Mouse (Mus musculus) embryo, embryonic 9.5 days (tissue): ENCODE measurements around the gene Sass6.
A peak's percentile ranks its signal among the peaks of the same experiment; 100 is the strongest.
"Not testable (repeated sequence)": the region's sequence is repeated elsewhere in the genome, so short reads cannot be mapped to it uniquely, and the experiment has no call there.

ENCODE experiments used
- DNase-seq: peaks from one replicate; pipeline ENCODE4 v3.0.0-alpha.2; 2017; ENCODE audit errors: extremely low spot score

Sass6 gene

GRCm38 (mm10) chr3:116594728-116595602 lies at the start of gene Sass6:
Gene Sass6 (plus strand): TSS chr3:116594982.
- DNase-seq = peak; percentile 95

GRCm38 (mm10) chr3:116547430-116547829 lies 47.4 kb upstream of the Sass6 start:
- no peak for DNase-seq

DNA sequence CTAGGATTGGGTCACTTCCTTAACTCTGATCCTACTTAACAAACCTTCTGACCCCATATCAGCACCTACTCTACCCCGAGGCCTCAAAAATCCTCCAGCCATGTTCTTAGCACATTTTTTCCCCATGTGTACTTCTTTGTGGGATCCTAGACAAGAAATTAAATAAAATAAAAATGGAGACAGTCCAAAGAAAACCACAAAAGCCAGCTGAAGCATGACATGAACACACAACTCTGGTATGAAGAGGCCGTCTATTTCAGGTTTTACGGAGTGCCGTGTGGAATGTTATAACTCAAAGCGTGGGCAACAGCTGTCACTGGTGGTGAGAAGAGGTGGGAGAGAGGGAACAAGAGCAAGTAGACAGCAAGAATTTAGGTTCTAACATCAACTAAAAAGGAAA lies 43.4 kb upstream of the Sass6 start:
- DNase-seq = no peak

DNA sequence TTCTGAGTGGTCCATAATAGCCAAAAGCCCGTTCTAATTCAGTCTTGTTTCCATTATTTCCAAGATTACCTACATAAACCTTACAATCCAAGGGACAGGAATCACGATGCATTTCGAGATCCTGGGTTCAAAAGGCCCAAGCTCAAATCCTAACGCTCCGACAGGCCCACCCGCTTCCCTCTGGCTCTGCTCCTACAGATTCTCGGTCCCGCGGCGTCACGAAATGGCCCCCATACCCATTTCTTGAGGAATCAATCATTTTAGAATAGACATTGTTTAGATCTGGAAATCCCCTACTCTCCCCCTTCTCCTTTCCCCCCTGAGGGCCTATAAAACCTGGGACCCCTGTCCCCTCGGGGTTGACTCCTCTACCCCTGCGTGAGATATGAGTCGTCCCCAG lies 33.5 kb upstream of the Sass6 start:
- not testable (repeated sequence) for DNase-seq

GRCm38 (mm10) chr3:116562408-116563094 lies 32.2 kb upstream of the Sass6 start, which contains the start of gene Lrrc39:
Gene Lrrc39 (plus strand): TSS chr3:116562973.
- no peak for DNase-seq

GRCm38 (mm10) chr3:116563095-116563492 lies 31.7 kb upstream of the Sass6 start:
- no peak for DNase-seq

- DNase-seq = no peak
Observed at GRCm38 (mm10) chr3:116570628-116571027, 24.2 kb upstream of the Sass6 start.

DNA sequence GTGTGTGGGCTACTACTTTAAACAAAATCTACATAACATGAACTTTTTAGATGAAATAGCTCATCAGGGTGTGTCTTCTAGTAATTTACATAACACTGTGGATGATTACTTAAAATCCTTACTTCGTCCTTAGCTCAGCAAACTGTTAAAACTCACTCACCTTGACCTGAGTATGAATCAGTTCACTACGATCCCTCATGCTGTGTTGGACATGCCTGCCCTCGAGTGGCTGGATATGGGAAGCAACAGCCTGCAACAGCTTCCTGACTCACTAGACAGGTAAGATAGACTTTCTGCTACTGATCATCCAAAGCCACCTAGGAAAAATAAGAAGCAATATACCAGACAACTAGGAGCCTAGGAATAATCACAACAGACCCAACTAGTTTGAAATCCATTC lies 17.5 kb upstream of the Sass6 start:
- DNase-seq = no peak

GRCm38 (mm10) chr3:116582201-116582600 lies 12.6 kb upstream of the Sass6 start:
- no peak for DNase-seq

DNA sequence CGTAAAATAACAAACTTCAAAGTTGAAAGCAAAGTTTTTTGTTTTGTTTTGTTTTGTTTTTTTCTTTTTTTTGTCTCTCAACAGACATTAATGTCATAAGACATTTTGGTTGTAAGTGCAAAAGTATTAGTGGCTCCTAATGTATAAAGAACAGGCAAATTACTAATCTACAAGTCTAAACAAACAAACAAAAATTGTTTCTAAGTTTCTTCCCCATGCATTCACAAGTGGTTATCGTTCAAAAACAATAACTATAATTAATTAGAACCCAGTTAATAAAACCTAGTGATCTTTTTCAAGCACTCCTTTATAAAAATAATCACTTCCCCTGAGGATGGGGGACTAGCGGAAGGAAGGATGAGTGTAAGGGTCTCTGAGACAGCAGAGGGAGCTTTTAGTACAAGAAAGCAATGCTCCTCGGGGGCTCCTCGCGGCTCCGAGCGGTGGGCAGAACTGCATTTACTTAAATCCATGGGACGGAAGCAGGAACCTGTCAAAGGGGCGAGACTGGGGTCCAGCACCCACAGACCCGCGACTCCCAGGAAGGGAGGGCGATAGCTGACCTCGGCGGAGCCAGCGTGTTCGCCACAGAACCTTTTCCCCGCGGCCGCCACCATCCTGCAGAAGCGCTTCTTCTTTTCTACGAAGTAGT lies 580 bp upstream of the Sass6 start:
- DNase-seq = no peak

- no peak for DNase-seq
Observed at GRCm38 (mm10) chr3:116595603-116595991, 815 bp downstream of the Sass6 start.

- no peak for DNase-seq
Observed at GRCm38 (mm10) chr3:116599705-116600104, 4.9 kb downstream of the Sass6 start.

DNA sequence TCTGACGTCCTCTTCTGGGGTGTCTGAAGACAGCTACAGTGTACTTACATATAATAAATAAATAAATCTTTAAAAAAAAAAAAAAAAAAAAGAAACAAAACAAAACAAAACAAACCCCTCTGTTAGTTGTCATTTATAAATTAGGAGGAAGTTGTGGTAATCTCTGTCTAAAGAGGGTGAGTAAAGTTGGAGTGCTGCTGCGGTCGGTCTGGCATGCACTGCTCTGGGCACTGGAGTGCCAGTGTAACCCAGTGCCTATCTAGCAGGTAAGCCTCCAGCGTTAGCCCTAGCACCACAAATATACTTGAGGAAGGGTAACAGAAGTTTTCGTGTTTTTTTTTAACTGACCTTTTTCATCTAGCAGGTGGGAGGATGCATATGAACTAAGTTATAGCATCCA lies 6.2 kb downstream of the Sass6 start:
- no peak for DNase-seq

DNA sequence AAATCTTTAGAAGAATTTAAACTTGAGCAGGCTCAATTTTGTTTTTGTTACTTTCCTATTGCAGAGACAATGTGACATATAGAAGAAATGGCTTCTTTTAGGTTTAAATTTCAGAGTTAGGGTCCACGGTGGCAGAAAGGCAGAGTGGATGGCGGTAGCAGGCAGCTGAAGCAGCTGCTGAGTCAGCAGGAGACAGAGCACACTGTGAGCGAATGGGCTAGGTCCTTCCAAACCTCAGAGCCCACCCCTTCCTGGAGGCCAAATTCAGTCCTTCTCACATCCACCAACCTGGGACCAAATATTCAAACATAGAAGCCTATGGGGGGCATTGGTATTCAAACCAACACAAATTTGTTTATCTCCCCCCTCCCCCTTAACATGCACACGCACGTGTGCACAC lies 7.0 kb downstream of the Sass6 start:
- DNase-seq = no peak

- no peak for DNase-seq
Observed at GRCm38 (mm10) chr3:116604570-116604969, 9.8 kb downstream of the Sass6 start.

DNA sequence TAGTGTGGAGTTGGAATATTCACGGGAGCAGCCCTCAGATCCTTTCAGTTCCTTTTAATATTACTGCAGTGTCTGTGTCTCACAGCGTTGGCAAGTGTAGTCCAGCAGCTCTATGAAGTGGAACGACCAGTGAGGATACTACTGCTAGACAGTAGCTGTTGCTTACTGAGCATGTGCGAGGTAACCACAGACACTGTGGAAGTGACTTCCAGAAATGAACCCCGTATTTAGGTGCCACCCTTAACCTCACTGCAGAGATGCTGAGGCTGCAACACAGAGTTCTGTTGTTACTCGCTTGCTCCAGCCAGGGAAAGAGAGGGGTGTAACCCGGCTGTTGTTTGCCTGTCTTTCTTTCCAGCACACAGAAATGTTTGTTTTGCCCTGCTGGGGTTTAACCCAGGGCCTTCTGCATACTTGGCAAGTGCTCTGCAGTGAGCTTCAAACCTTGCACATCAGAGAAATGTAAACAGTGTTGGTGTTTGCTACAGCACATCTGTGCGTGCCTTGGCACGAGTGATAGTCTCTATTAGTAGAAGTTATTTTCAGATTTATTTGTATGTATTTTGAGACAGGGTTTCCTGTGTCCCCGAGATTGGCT lies 19.6 kb downstream of the Sass6 start, which contains the start of gene Trmt13:
Gene Trmt13, minus strand, starts transcription at position 293 of the 598 bp plus-strand sequence.
- no peak for DNase-seq

DNA sequence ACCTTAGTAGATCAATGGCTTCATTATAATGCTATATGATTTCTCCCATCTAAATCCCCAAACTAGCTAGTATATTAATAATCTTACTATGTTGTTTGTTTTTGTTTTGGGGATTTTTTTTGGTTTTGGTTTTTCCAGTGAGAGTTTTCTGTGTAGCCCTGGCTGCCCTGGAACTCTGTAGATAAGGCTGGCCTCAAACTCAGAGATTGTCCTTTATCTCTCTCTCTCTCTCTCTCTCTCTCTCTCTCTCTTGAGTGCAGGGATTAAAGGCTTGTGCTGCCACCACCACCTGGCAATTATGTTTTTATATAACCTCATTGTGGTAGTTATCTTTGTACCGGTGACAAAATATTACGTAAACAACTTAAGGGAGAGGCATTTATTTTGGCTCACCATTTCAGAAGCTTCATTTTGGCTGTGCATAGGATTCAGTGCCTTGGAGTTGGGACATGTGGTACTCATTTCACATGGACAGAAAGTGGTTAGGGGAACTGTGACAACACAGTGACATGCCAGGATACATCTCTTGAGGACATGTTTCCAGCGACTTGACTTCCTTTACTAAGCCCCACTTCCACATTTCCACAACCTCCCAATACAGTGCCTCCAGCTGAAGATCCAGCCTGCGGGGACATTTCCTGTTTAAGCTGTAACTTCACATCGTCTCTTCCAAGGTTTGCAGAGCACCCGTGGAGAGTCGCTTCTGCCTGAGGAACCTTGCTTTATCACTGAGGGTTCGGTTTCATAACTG lies 20.7 kb downstream of the Sass6 start:
- DNase-seq = no peak

DNA sequence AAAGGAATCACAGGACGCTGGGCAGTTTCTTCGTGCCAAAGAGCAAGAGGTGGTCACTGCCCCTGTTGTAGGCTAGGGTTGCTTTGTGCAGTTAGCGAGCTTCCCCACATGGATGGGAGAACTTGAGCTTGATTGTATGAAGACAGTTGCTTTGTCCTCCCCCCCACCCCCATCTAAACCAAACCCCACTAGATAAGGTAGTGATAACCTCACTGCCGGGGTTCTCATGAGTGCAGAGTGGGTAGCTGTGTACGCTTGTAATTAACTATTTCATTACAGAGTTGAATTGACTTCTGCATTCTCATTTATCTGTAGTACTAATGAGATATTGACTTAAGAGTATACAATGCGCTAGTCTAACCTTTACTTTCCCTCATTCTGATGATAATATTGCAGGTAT lies 24.1 kb downstream of the Sass6 start:
- DNase-seq = no peak

- DNase-seq = no peak
Observed at GRCm38 (mm10) chr3:116620636-116621370, 26.0 kb downstream of the Sass6 start.

- DNase-seq = no peak
Observed at GRCm38 (mm10) chr3:116622641-116623040, 27.9 kb downstream of the Sass6 start.

GRCm38 (mm10) chr3:116631459-116631858 lies 36.7 kb downstream of the Sass6 start:
- DNase-seq = no peak
